Mouse (Mus musculus): Measurements from ENCODE around the gene Pfkfb4. TPM values are rescaled to one million over a fixed set of nuclear protein-coding genes. Genes with fewer than 3 reads are reported as not detected.

Gene Pfkfb4
- total RNA-seq, 1 experiment from 2014 or later = 5.0 TPM

DNA sequence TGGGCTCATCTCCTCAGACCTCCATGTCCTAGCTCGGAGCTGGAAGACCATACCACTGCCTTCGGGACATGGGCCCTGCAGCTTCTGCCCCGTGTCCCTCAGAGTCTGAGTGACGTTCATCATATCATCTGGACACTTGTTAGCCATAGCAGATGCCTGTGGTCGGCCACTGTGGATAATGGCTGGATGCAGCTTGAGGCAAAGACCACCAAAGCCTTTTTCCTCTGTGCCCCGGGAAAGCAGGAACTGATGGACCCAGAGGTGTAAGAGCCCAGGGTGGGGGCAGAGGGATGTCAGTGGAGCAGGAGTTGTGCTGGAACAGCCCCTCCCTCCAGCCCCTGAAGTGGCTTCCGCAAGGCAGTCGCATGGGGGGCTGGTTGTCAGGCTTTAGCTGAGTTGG, 40.1 kb downstream of the Pfkfb4 start:
- no peak for DNase-seq

DNA sequence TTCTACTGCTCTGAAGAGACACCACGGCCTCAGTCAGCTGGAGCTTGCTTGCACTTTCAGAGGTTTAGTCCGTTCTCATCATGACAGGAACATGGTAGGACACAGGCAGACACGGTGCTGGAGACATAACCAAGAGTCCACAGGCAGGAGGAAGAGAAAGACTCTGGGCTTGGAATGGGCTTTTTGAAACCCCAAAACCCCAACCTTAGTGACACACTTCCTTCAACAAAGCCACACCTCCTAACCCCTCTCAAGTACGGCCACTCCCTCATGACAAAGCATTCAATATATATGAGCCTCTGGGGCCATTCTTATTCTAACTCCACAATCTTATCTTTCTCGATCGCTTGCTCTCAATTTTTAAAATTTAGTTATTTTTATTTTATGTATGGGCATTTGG, 40.9 kb downstream of the Pfkfb4 start:
- no peak for DNase-seq

DNA sequence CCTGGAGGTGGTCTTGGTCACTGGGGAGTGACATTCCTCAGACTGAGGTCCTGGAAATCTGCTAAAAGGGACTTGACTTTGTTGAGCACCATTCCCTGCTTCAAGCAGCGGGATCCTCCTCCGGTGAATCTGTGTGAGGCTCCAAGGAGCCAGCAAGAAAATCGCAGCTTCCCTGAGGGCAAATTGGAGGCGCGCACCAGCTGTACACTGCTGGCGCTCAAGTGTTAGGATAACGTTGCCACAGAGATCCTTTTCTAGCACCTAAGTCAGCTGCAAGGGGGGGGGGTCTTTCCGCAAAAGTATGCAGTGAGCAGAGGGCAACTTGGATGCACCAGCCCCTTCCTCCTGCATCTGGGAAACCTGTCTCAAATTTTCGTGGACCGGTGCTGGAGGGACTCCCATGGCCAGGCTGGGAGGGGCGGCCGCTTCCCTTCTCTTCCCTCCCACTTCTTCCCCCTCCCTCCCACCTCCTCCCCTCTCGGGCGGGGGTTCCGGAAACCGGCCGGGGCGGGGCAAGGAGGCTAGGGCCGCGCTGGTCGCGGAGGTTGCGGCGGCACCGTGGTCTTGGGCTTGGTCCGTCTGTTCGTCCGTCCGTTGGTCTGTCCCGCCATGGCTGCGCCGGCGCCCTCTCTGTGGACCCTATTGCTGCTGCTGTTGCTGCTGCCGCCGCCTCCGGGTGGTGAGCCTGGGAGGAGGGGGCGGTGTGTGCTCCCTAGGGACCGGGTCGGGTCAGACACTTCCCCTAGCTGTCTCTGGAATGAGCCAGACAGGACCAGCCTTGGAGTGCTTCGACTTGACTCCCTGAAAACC, 46.7 kb downstream of the Pfkfb4 start, which contains the start of gene Shisa5:
Gene Shisa5, plus strand, starts transcription at position 480 of the 810 bp plus-strand sequence.
- DNase-seq = peak; percentile 93

DNA sequence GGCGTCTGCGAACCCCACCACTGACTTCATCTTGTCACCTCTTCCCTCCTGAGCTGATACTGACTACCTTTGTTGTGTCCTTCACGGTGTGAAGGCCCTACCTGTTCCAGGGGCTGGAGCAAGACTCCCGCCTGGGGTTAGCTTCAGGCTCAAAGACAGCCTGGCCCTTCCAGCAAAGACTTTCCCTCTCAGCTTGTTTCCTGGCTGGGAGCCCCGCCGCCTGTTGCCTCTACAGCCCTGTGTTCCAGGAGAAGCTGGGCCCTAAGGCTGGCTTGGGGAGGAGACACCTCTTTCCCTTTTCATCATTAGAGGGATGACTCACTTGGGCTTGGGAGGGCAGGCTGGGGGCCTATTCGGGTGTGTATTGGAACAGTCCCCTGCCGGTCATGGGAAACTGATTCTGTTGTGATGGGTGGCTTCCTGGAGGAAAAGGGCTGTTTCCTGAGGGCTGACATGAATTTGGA, 47.4 kb downstream of the Pfkfb4 start:
- peak; percentile 74 for DNase-seq

DNA sequence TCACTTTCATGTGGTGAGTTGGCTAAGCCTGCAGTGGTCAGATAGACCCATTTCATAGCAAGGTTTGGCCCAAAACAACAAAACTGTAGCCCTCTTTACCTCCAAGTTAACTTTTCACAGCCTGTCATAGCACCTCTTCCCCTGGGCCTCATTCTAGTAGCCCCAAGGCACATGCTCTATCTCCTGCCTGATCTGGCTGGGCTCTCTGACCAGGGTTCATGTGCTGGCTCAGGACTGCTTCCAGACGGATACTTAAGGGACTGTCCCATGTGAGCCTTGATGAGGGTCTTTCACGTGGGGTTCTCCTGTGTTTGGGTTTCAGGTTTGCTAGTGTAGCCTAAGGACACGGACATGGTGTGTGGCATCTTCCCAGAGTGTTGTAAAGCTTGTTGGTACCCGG, 48.1 kb downstream of the Pfkfb4 start:
- no peak for DNase-seq

DNA sequence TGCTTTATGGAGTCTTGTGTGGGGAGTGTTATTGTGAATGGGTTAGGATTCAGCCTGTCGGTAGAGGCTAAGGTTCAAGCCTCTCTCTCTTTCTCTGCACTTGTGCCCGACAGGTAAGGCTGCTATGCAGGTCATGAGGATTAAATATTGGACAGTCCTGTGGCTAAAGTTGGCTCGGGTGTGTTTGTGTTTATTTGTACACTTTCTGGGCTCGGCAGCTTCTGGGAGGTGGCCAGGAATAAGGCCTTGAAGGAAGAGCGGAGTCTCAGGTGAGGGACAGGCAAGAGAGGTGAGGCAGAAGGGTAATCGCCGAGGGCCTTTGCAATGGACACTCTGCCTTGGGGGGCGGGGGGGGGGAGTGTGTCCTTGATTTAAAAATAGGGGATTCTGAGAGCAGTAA, 48.6 kb downstream of the Pfkfb4 start:
- no peak for DNase-seq

DNA sequence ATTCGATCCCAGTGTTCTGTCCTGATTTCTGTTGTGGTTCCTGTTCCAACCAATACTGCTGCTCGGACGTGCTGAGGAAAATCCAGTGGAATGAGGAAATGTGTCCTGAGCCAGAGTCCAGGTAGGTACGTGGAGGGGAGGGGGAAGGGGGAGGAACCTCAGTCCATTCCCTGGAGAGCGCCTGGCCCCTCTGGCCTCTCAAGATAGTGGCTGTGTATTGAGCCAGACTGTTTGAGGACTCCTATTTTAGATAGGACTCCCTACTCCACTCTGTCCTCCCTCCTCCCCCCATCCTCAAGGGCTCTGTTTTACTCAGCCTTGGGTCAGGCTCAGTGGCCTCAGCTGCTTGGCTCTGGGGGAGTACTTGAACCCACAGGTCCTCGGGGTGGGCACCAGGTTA, 49.3 kb downstream of the Pfkfb4 start:
- DNase-seq = no peak

DNA sequence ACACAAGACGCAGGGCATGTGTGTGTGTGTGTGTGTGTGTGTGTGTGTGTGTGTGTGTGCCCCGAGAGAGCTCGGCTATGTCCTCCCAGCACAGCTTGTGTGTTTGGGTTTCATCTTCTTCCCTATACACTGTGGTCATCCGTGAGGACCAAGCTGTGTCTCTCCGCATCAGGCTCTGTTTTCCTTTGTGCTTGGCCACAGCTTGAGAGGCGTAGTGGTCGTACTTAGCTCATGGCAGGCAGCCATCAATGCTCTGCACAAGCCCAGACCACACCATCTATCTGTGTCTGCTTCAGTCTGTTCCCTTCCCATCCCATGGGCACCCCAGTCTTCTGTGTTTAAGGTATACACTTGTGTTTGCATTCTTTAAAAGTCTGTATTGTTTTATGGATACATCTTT, 49.8 kb downstream of the Pfkfb4 start:
- no peak for DNase-seq

DNA sequence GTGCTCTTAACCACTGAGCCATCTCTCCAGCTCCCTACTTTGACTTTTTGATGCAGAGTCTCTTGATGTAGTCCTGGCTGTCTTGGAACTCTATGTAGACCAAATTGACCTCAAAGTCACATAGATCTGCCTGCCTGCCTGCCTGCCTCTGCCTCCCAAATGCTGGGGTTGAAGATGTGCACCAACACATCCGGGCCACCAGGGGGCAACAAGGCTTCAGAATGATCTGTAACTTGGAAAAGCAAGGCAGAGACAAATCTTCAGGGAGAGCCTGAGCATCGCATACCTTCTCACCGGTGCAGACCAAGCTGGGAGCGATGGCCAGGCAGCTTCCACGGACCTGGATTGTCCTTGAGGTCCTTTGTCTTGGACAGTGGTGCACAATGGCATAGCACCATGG, 54.7 kb downstream of the Pfkfb4 start:
- DNase-seq = peak; percentile 86

DNA sequence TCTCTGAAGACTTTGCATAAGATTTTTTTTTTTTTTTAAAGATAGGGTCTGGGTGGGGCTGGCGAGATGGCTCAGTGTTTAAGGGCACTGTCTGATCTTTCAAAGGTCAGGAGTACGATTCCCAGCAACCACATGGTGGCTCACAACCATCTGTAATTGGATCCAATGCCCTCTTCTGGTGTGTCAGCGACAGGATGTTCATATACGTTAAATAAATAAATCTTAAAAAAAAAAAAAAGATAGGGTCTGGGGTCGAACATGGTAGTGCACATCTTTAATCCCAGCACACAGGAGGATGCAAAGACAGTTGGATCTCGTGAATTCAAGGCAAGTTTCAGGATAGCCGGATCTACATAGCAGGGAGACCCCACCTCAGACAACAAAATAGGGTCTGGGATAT, 57.7 kb downstream of the Pfkfb4 start:
- no peak for DNase-seq

DNA sequence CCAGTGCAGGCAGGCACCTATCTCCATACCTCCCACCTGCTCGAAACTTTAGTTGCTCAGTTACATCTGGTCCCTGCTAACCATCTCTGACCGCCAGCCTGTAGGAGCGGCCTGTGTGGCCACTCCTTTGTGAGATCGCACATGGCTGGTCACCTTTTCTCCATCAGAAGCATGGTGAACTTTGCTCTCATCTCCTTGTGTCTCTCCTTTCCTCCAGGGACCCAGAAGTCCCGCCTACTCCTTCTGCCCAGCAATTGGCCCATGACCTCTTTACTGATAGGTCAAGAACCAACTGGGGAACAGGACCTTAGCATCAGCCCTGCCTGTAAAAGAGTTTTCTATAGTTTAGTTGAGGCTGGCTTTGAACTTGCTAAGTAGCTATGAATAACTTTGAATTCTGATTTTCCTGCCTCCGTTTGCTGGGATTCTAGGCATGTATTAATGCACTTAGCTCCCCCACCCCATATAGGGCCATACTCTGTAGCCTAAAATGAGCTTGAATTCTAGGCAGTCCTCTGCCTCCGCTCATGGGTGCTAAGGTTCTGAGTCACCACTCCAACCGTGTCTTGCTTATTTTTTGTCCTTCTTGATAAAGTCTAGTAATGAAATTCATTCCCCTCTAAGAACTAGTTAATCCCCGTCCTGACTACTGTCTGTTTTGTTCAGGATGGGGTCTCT, 58.6 kb downstream of the Pfkfb4 start:
- DNase-seq = no peak

DNA sequence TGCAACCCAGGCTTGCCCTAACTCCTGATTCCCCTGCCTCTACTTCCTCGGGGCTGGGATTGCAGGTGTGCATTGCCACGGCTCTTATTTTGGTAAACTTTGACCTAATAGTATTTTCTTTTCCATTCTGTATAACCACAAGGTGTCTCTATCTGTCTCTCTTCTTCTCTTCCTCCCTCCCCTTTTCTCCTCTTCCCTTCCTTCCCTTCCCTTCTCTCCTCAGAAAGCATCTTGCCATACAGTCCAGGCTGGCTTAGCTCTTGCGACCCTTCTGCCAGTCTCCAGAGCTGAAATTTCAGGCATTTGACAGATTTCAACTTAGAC, 59.1 kb downstream of the Pfkfb4 start:
- no peak for DNase-seq

DNA sequence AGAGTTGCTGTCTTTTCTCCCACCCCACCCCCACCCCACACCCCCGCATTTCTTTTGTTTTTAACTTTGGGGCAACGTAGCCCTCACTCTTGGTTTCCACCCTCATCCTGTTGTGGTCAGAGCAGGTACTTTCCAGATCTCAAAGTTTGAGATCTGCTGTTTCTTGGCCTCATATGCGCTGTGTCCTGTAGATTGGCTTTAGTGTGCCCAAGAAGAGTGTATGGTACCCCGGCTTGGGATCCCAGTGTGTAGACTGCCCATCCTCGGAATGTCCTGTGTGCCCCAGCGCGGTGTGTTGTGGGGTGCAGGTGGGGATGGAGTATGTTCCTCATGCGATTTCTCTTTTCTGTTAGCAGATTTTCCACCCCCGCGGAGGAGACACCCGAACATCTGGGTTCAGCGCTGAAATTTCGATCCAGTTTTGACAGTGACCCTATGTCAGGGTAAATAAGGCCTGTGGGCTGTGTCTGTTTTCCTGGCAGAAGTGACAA, 59.5 kb downstream of the Pfkfb4 start:
- no peak for DNase-seq

DNA sequence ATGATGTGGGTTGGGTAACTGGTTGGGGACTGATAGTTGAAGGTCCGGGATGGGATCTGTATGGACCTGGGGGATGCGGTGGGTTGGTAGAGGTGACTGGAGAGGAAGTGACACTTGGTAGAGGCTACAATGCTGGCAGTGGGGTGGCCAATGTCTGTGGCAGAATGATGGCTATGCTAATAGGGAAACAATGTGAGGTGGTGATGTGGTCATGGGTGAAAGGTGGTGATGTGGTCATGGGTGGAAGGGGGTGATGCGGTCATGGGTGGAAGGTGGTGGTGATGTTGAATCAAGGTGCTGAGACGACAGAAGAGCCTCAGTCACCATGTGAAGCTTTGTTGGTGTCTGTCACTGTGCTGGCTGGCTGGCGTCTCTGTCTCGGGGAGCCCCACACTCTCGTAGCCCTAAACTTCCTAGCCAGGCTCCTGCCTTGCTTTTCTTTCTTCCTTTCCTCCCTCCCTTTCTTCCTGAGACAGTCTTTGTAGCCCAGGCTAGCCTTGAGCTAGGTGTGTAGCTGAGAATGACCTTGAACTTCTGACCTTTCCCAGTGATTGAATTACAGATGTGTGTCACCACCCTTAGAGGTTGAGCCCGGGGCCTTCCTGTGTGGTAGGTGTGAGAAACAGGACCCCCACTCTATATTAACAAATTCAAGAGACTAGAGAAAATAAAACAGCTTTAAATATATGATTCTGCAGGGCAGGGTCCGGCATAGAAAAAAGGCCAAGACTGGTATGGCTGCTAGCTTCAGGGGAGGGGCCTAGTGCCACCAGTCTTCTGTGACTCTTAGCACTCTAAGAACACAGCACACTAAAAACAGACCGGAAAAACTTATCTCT, 60.3 kb downstream of the Pfkfb4 start:
- DNase-seq = no peak

DNA sequence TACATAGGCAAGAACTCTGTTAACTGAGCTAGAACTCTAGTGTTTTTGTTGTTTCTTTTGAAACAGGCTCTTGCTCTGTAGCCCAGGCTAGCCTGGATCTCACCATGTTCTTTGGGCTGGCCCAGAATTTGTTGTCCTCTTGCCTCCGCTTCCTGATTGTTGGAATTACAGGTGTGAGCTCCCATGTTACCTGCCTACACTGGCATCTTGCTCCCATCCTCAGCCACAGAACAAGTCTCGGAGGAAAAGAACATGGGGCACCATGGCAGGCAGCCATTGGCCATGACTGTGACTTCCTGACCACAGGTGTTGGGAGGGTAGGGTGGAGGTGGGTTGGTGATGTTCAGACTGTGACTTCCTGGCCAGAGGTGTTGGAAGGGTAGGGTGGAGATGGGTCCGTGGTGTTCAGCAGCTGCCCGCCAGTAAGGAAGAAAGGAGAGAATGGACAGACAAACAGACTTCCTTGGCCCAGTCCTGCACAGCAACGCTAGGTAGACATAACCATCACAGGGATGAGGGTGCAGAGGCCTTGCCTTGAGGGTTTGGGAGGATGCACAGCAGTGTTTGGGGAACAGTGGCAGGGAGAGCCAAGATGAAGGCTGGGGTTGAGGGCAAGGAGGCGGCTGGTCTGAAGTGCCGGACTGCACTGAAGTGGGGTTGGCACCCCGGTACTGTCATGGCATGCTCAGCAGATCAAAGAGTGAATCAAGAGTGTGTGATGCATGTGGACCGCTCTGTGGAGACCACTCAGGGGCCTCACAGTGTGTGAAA, 61.1 kb downstream of the Pfkfb4 start:
- no peak for DNase-seq

DNA sequence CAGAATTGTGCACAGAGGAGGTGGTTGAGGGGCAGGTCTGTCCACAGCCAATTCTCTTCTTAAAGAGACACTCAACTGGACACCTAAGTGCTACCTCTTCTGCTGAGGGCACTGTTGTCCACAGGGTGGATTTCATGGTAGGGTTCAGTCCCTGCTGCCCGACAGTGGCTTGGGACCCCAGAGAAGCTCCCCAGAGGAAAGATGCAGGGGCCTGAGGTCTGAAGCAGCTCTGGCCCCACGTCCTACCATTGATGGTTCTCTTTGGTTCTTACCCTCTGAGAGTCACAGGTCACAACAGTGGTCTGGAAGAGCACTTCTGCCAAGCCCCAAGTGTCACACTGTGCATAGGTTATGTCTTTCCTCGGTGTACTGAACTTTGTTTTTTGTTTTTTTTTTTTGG, 61.8 kb downstream of the Pfkfb4 start:
- DNase-seq = no peak

DNA sequence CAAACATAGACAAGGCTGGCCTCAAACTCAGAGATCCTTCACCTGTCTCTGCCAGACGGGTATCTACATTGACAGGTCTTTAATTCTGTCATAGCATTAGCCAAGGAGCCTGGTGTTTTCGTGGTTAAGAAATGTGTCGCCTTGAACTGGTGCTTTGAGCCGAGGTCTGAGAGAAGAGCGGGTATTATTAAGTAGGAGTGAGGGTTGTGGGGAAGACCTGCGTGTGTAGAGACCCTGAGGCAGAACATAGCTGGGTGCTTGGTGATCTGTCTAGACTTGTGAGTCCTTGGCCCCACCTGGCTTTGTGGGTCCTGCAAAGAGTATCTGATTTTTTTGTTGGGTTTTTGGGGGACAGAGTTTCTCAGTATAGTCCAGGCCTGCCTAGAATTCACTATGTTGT, 62.3 kb downstream of the Pfkfb4 start:
- DNase-seq = no peak

DNA sequence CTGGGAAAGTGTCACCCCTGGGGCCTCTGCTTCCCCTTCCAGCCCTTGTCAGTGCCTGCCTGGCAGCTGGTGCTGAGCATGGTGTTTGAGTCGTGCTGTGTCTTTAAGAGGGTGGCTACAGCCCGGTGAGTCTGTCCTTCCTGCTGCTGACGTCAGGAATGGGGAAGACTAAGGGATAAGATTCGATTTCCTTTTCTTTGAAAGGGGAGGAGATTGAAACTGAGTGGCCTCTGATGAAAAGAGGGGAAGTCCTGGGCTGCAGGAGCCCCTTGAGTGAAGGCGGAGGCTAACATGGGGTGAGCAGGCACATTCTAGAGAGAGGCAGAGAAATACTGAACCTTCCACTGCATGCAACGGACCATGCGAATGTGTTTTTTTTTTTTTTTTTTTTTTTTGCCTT, 63.1 kb downstream of the Pfkfb4 start:
- DNase-seq = peak; percentile 85

DNA sequence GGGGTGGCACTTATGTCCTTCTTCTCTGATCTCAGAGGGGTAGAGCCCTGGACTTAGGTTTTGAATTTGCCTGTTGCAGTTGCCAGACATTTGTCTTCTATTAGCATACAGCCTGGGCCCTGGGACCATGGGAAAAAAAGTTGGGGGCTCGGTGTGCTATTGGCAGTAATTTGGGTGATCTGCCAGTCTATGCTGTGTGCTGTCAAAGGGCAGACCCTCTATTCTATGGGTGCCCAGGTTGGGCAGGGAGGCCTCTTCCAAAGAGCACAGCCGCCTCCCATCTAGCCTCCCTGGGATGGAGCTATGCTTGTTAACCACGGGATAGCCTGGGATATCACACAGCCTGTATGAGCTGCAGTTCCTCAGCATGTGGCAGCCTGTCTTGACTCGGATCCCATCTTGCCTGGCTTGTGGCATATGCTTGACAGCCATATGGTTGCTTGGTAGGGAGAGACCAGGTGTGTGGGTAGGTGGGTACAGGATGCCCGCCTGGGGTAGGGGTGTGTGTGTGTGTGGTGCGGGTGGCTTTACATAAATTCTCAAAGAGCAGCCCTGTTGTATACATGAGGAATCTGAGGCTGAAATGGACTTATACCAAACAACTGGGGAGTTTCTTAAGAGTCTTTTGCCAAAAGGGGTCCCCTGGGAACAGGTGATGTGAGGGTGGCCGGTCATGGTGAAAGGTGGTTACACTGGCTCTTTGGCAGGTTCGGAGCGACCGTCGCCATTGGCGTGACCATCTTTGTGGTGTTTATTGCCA, 63.9 kb downstream of the Pfkfb4 start:
- DNase-seq = no peak

DNA sequence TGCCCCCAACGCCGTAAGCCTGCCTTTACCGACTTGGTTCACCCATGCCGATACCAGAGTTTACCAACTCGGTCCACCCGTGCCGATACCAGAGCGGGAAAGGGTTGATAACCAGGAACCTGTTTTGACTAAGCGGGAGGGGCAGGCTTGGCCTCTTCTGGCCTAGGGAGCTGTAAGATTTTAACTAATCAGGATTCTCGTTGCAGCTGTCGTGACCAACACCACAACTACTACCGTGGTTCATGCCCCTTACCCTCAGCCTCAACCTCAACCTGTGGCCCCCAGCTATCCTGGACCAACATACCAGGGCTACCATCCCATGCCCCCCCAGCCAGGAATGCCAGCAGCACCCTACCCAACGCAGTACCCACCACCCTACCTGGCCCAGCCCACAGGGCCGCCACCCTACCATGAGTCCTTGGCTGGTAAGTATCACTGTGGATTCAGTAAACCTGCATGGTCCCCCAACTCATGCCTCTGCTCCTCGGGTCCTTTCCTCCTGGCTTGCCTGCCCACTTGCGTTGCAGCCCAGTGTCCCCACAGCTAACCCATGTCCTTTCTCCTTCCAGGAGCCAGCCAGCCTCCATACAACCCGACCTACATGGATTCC, 64.6 kb downstream of the Pfkfb4 start:
- DNase-seq = no peak

DNA sequence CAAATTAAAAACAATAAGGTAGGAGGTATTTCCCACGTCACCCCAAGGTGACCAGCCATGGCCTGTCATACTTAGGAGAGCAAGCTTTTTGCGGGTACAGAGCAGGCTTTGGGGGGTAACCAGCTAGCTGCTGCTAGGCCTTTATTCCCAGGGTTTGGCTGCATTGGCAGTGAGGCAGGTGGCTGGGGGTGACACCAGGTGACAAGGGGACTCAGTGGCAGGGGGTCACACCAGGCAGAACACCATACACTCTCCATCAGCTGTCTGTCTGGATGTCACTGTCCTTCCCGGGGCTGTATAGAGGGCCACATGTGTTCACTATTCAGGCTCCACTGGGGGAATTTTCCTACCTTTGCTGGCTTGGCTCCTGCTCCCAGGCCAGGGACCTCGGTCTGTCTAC, 65.3 kb downstream of the Pfkfb4 start:
- DNase-seq = no peak
